Mouse (Mus musculus): ENCODE data around the gene Toporsl. TPM values are rescaled to one million over a fixed set of nuclear protein-coding genes. Genes with fewer than 3 reads are reported as not detected.

Toporsl gene
- polyA plus RNA-seq, 1 experiment from 2014 or later: not detected

- DNase-seq (ENCODE audit: low spot score) (no peak), ATAC-seq (no peak)
- H3K36me3 ChIP-seq (ENCODE audit: insufficient read depth, low read length): no peaks in the 10 kb centered on the region
- H3K27me3 ChIP-seq (replicated peaks; ENCODE audit: insufficient read depth, low read length): no peaks in the 10 kb centered on the region
- no peak overlapping the region for H3K9ac ChIP-seq (replicated peaks; ENCODE audit: low read depth)
- WGBS: 89% methylated on average over 13 of the region's 13 CpGs
- H3K4me1 ChIP-seq (ENCODE audit: insufficient read depth, low read depth, low read length): no peaks in the 10 kb centered on the region
- no peak overlapping the region for H3K4me3 ChIP-seq (ENCODE audit: low read depth, low read length)
- no peak for TF ChIP-seq EP300 (IDR thresholded peaks at IDR 0.05)
- no peak for TF ChIP-seq CTCF (IDR thresholded peaks at IDR 0.05)
- H3K4me2 ChIP-seq (replicated peaks; ENCODE audit: low read depth, low read length): no peak overlapping the region
- H3K9me3 ChIP-seq (ENCODE audit: low read length): no peaks in the 10 kb centered on the region
- H3K27ac ChIP-seq (ENCODE audit: low read length): no peak overlapping the region
Observed at GRCm38 (mm10) chr4:52594632-52595031, 1.4 kb upstream of the Toporsl start.

- Histone ChIP-seq H3K4me3 (ENCODE audit: low read depth, low read length) (no peak overlapping the region), H3K9me3 (ENCODE audit: low read length) (no peaks in the 10 kb centered on the region), H3K27me3 (replicated peaks; ENCODE audit: insufficient read depth, low read length) (no peaks in the 10 kb centered on the region), H3K4me2 (replicated peaks; ENCODE audit: low read depth, low read length) (no peak overlapping the region), H3K27ac (ENCODE audit: low read length) (no peak overlapping the region), H3K9ac (replicated peaks; ENCODE audit: low read depth) (no peak overlapping the region), H3K36me3 (ENCODE audit: insufficient read depth, low read length) (no peaks in the 10 kb centered on the region), H3K4me1 (ENCODE audit: insufficient read depth, low read depth, low read length) (no peaks in the 10 kb centered on the region)
- ATAC-seq (no peak), DNase-seq (ENCODE audit: low spot score) (no peak)
- no peak for TF ChIP-seq EP300 (IDR thresholded peaks at IDR 0.05)
- TF ChIP-seq CTCF (IDR thresholded peaks at IDR 0.05): no peak
- 74% methylated on average over 7 of the region's 7 CpGs for WGBS
Observed at GRCm38 (mm10) chr4:52598180-52598881, 2.3 kb downstream of the Toporsl start.

- no peak for DNase-seq (ENCODE audit: low spot score)
- WGBS: 29% methylated on average over 3 of the region's 3 CpGs
Observed at GRCm38 (mm10) chr4:52606923-52607322, 10.8 kb downstream of the Toporsl start.

GRCm38 (mm10) chr4:52634986-52635385, 38.9 kb downstream of the Toporsl start:
- Histone ChIP-seq H3K27me3 (replicated peaks; ENCODE audit: insufficient read depth, low read length) (no peaks in the 10 kb centered on the region), H3K36me3 (ENCODE audit: insufficient read depth, low read length) (no peaks in the 10 kb centered on the region), H3K4me2 (replicated peaks; ENCODE audit: low read depth, low read length) (no peak overlapping the region), H3K27ac (ENCODE audit: low read length) (no peak overlapping the region), H3K9ac (replicated peaks; ENCODE audit: low read depth) (no peak overlapping the region), H3K4me1 (ENCODE audit: insufficient read depth, low read depth, low read length) (no peaks in the 10 kb centered on the region), H3K9me3 (ENCODE audit: low read length) (no peaks in the 10 kb centered on the region), H3K4me3 (ENCODE audit: low read depth, low read length) (no peak overlapping the region)
- WGBS: 72% methylated on average over 6 of the region's 6 CpGs
- TF ChIP-seq CTCF (IDR thresholded peaks at IDR 0.05) (no peak), EP300 (IDR thresholded peaks at IDR 0.05) (no peak)
- no peak for DNase-seq (ENCODE audit: low spot score)
- ATAC-seq: no peak

More at GRCm38 (mm10) chr4:52606923-52607322, 10.8 kb downstream of the Toporsl start:
- no peak overlapping the region for H3K9ac ChIP-seq (replicated peaks; ENCODE audit: low read depth)
- no peak overlapping the region for H3K4me3 ChIP-seq (ENCODE audit: low read depth, low read length)
- H3K9me3 ChIP-seq (ENCODE audit: low read length): no peaks in the 10 kb centered on the region
- H3K4me1 ChIP-seq (ENCODE audit: insufficient read depth, low read depth, low read length): no peaks in the 10 kb centered on the region
- H3K27ac ChIP-seq (ENCODE audit: low read length): no peak overlapping the region
- no peak for TF ChIP-seq CTCF (IDR thresholded peaks at IDR 0.05)
- TF ChIP-seq EP300 (IDR thresholded peaks at IDR 0.05): no peak
- H3K36me3 ChIP-seq (ENCODE audit: insufficient read depth, low read length): no peaks in the 10 kb centered on the region
- H3K4me2 ChIP-seq (replicated peaks; ENCODE audit: low read depth, low read length): no peak overlapping the region
- no peak for ATAC-seq
- H3K27me3 ChIP-seq (replicated peaks; ENCODE audit: insufficient read depth, low read length): no peaks in the 10 kb centered on the region

GRCm38 (mm10) chr4:52647791-52648190, 51.7 kb downstream of the Toporsl start:
- H3K4me3 ChIP-seq (ENCODE audit: low read depth, low read length): no peak overlapping the region
- no peak overlapping the region for H3K4me2 ChIP-seq (replicated peaks; ENCODE audit: low read depth, low read length)
- no peak overlapping the region for H3K27ac ChIP-seq (ENCODE audit: low read length)
- H3K4me1 ChIP-seq (ENCODE audit: insufficient read depth, low read depth, low read length): no peaks in the 10 kb centered on the region; the same call in 1 of the 2 replicates
- 7% methylated on average over 4 of the region's 4 CpGs for WGBS
- no peaks in the 10 kb centered on the region for H3K27me3 ChIP-seq (replicated peaks; ENCODE audit: insufficient read depth, low read length)
- H3K9me3 ChIP-seq (ENCODE audit: low read length): no peaks in the 10 kb centered on the region
- ATAC-seq (peak; percentile 54; the same call in 1 of the 2 replicates), DNase-seq (ENCODE audit: low spot score) (peak; percentile 43)
- H3K36me3 ChIP-seq (ENCODE audit: insufficient read depth, low read length): no peaks in the 10 kb centered on the region
- H3K9ac ChIP-seq (replicated peaks; ENCODE audit: low read depth): no peak overlapping the region
- no peak for TF ChIP-seq EP300 (IDR thresholded peaks at IDR 0.05)
- TF ChIP-seq CTCF (IDR thresholded peaks at IDR 0.05): no peak

GRCm38 (mm10) chr4:52659701-52660100, 63.6 kb downstream of the Toporsl start:
- H3K4me3 ChIP-seq (ENCODE audit: low read depth, low read length): no peak overlapping the region
- ATAC-seq (peak; percentile 100), DNase-seq (ENCODE audit: low spot score) (peak; percentile 88)
- H3K36me3 ChIP-seq (ENCODE audit: insufficient read depth, low read length): no peaks in the 10 kb centered on the region
- no peaks in the 10 kb centered on the region for H3K4me1 ChIP-seq (ENCODE audit: insufficient read depth, low read depth, low read length)
- peak; percentile 60 for TF ChIP-seq CTCF (IDR thresholded peaks at IDR 0.05)
- TF ChIP-seq EP300 (IDR thresholded peaks at IDR 0.05): peak; percentile 94
- H3K27ac ChIP-seq (ENCODE audit: low read length): no peak overlapping the region
- no peak overlapping the region for H3K4me2 ChIP-seq (replicated peaks; ENCODE audit: low read depth, low read length)
- H3K27me3 ChIP-seq (replicated peaks; ENCODE audit: insufficient read depth, low read length): no peaks in the 10 kb centered on the region
- no peaks in the 10 kb centered on the region for H3K9me3 ChIP-seq (ENCODE audit: low read length)
- H3K9ac ChIP-seq (replicated peaks; ENCODE audit: low read depth): no peak overlapping the region

Data from lung, postnatal 0 days (tissue).